Mouse (Mus musculus) cerebellum, adult 9-10 months (tissue): ENCODE measurements at regions not wholly inside any gene's neighbourhood (a gene's known extent, or its start where the extent isn't known, plus 50 kb on each side); places are given as distances from the start of the nearest gene placed in this dataset.

Experiments used
- DNase-seq: peaks from one replicate; pipeline ENCODE4 v3.0.0; 2022

- no peak for DNase-seq
These were observed 70.5 kb upstream of the Yae1d1 start for GRCm38 (mm10) chr13:18063677-18064076.

- no peak for DNase-seq
These were observed 67.1 kb upstream of the Yae1d1 start for GRCm38 (mm10) chr13:18060265-18060664.

- DNase-seq: peak; percentile 73
These were observed 64.2 kb upstream of the Yae1d1 start for GRCm38 (mm10) chr13:18057231-18057912.

- DNase-seq: no peak
These were observed 63.7 kb upstream of the Yae1d1 start for GRCm38 (mm10) chr13:18056816-18057215.

- DNase-seq: no peak
These were observed 50.0 kb upstream of the Yae1d1 start for GRCm38 (mm10) chr13:18043154-18043553.
